Mouse (Mus musculus): ENCODE results near the gene Ick. TPM values are rescaled to one million over a fixed set of nuclear protein-coding genes. Genes with fewer than 3 reads are reported as not detected.

The Ick gene
- polyA plus RNA-seq, 1 experiment: 8.4 TPM

DNA sequence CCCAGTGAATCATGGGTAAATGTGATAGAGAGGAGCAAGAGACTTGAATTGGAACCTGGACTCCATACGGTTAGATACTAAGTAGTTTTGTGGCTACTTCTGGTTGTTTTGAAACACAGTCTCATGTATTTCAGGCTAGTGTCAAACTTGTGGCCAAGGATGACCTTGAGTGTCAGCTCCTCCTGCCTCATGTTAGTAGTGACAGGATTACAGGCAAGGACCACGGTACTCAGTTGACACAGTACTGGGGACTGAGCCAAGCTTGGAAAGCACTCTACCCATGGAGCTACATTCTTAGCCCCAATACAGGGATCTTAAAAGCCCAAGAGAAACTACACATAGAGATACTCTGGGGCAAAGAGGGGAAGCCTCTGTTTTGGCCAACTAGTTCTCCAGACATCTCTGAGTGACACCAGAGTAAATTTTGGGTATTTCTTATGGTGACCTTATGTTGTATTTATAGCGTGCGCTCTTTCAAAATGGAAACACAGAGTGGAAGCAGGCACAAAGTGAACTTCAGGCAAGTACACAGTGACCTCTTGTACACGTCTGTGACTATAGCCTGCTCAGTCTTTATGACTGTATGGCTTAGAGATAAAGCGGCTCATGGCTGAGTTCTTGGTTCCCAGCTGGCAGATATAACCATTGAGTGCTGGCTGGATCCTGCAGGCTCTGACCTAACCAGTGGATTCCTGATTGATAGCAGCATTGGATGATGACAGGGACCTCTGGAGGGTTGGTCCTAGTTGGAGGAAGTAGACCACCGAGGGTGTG is 14.1 kb downstream of the Ick start:
- H3K27me3 ChIP-seq (ENCODE audit: control insufficient read depth, insufficient read depth, low read length): no peaks in the 10 kb centered on the region
- TF ChIP-seq CTCF (IDR thresholded peaks at IDR 0.05; ENCODE audit: control insufficient read depth, insufficient read depth, insufficient replicate concordance, low read depth, low read length): no peak
- no peak for TF ChIP-seq POLR2A (IDR thresholded peaks at IDR 0.05; ENCODE audit: control insufficient read depth, low read depth, low read length)

DNA sequence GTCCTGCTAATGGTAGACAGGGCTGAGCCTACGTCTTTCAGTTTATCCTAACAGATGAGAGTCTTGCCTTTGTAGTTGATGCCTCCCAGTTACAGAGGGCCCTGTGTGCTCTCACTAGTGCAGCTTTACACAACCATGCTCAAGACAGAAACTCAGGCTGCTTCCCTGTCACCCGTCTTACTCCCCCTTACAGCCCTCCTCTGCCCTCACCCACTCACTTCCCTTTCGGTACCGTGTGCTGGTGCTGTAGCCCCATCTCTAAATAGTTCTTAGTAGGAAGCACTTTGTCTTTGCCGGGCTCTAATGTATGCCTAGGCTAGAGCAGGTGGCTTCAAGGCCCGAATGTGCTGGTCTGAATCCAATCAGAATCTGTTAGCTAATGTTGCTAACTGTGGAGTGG is 15.3 kb downstream of the Ick start:
- Histone ChIP-seq H3K4me3 (ENCODE audit: control insufficient read depth, low read depth, low read length) (no peak overlapping the region), H3K27ac (ENCODE audit: control insufficient read depth, insufficient read depth, low read depth, low read length) (no peak overlapping the region), H3K27me3 (ENCODE audit: control insufficient read depth, insufficient read depth, low read length) (no peaks in the 10 kb centered on the region), H3K4me1 (ENCODE audit: control insufficient read depth, insufficient read depth, low read length) (no peaks in the 10 kb centered on the region), H3K36me3 (ENCODE audit: control insufficient read depth, insufficient read depth, low read length) (no peaks in the 10 kb centered on the region)
- TF ChIP-seq CTCF (IDR thresholded peaks at IDR 0.05; ENCODE audit: control insufficient read depth, insufficient read depth, insufficient replicate concordance, low read depth, low read length): no peak
- TF ChIP-seq POLR2A (IDR thresholded peaks at IDR 0.05; ENCODE audit: control insufficient read depth, low read depth, low read length): no peak

More for the DNA sequence above, 14.1 kb downstream of the Ick start:
- H3K4me3 ChIP-seq (ENCODE audit: control insufficient read depth, low read depth, low read length): no peak overlapping the region
- H3K4me1 ChIP-seq (ENCODE audit: control insufficient read depth, insufficient read depth, low read length): no peaks in the 10 kb centered on the region
- H3K27ac ChIP-seq (ENCODE audit: control insufficient read depth, insufficient read depth, low read depth, low read length): no peak overlapping the region
- H3K36me3 ChIP-seq (ENCODE audit: control insufficient read depth, insufficient read depth, low read length): no peaks in the 10 kb centered on the region

DNA sequence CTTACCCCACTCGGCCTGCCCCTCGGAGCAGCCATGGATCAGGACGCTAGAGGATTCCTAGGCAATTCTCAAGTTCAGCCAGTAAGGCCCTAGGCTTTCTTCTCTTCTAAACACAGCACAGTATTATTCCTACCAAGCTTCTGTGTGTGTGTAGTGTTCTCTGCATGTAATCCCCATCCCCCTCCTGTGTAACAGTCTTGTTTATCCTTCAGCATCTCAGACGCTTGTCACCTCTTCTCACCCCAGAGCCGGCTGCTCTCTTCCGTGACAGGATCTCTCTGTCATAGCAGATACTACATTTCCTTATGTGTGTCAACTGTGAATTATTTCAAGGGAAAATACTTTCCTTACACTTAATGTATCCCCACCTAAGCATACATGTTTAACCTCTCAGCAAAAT is 17.0 kb downstream of the Ick start:
- no peak overlapping the region for H3K27ac ChIP-seq (ENCODE audit: control insufficient read depth, insufficient read depth, low read depth, low read length)
- H3K4me1 ChIP-seq (ENCODE audit: control insufficient read depth, insufficient read depth, low read length): no peaks in the 10 kb centered on the region
- no peaks in the 10 kb centered on the region for H3K36me3 ChIP-seq (ENCODE audit: control insufficient read depth, insufficient read depth, low read length)
- TF ChIP-seq CTCF (IDR thresholded peaks at IDR 0.05; ENCODE audit: control insufficient read depth, insufficient read depth, insufficient replicate concordance, low read depth, low read length) (no peak), POLR2A (IDR thresholded peaks at IDR 0.05; ENCODE audit: control insufficient read depth, low read depth, low read length) (no peak)
- no peaks in the 10 kb centered on the region for H3K27me3 ChIP-seq (ENCODE audit: control insufficient read depth, insufficient read depth, low read length)
- no peak overlapping the region for H3K4me3 ChIP-seq (ENCODE audit: control insufficient read depth, low read depth, low read length)

DNA sequence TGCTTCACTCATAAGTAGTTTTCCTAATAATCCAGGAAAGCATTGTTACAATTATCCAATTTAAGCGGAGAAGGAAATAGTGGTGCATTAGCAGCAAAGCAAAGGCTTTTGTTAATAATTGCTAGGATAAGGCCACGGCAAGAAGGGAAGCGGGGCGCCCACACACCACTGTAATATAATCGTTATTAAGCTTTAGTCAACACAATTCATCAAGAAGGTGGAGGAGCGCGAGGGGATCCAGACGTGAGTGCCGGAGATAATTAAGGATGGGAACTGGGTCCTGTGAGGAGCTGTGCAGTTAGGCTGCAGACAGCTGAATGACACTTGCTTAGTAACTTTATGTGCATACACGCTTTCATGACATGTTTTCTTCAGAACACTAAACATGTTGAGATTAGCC is 17.7 kb downstream of the Ick start:
- no peak overlapping the region for H3K4me3 ChIP-seq (ENCODE audit: control insufficient read depth, low read depth, low read length)
- H3K4me1 ChIP-seq (ENCODE audit: control insufficient read depth, insufficient read depth, low read length): no peaks in the 10 kb centered on the region
- no peak overlapping the region for H3K27ac ChIP-seq (ENCODE audit: control insufficient read depth, insufficient read depth, low read depth, low read length)
- TF ChIP-seq CTCF (IDR thresholded peaks at IDR 0.05; ENCODE audit: control insufficient read depth, insufficient read depth, insufficient replicate concordance, low read depth, low read length): no peak
- TF ChIP-seq POLR2A (IDR thresholded peaks at IDR 0.05; ENCODE audit: control insufficient read depth, low read depth, low read length): no peak
- no peaks in the 10 kb centered on the region for H3K27me3 ChIP-seq (ENCODE audit: control insufficient read depth, insufficient read depth, low read length)
- H3K36me3 ChIP-seq (ENCODE audit: control insufficient read depth, insufficient read depth, low read length): no peaks in the 10 kb centered on the region

DNA sequence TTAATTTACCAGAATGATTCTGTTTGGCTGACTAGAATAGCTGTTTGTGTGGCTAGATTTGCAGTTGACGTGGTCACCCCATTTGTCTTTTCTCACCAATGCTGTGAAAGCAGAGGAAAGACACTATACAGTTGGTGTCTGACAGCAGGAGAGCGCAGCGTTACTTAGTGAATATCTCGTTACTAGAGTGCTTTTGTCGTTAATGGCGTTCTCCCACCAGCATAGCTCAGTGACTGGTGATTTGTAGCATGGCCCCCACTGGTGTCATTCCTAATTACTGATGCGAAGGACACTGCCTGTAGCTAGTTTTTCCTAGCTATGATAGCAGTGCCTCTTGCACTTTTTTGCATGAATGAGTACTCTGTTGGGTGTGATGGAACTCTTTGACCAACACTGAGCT is 26.7 kb downstream of the Ick start:
- TF ChIP-seq CTCF (IDR thresholded peaks at IDR 0.05; ENCODE audit: control insufficient read depth, insufficient read depth, insufficient replicate concordance, low read depth, low read length) (no peak), POLR2A (IDR thresholded peaks at IDR 0.05; ENCODE audit: control insufficient read depth, low read depth, low read length) (no peak)
- no peaks in the 10 kb centered on the region for H3K4me1 ChIP-seq (ENCODE audit: control insufficient read depth, insufficient read depth, low read length)
- H3K4me3 ChIP-seq (ENCODE audit: control insufficient read depth, low read depth, low read length): no peak overlapping the region
- H3K27me3 ChIP-seq (ENCODE audit: control insufficient read depth, insufficient read depth, low read length): no peaks in the 10 kb centered on the region
- no peaks in the 10 kb centered on the region for H3K36me3 ChIP-seq (ENCODE audit: control insufficient read depth, insufficient read depth, low read length)
- H3K27ac ChIP-seq (ENCODE audit: control insufficient read depth, insufficient read depth, low read depth, low read length): no peak overlapping the region

DNA sequence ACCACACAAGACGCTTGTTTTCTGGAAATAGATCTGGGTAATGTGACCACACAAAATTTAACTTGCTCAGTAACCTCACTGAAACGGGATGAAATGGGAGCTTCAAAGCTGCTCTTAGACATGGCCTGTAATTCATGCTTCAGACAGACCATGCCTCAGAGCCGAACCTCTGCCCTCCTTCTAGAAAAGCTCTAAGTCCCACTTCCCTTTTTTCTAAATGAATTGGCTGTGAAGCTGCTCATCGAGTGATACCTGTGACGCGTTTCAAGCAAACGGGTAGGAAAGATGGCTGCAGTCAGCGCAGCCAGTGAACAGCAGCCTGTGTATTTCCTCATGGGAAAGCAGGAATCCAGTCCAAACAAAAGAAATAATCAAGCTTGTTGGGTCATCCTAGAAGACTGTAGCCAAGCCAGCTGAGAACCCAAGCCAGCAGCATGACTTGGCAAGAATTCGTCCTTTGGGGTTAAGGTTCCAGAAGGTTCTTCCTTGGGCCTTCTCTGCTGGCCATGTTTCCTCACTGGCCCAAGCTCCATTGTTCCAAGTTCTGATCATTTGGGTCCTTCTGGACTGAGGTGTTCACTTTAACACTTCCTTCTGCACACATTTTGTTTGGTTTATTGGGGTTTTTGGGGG is 29.2 kb downstream of the Ick start:
- Histone ChIP-seq H3K27ac (ENCODE audit: control insufficient read depth, insufficient read depth, low read depth, low read length) (no peak overlapping the region), H3K36me3 (ENCODE audit: control insufficient read depth, insufficient read depth, low read length) (no peaks in the 10 kb centered on the region; the same call in 1 of the 2 replicates), H3K27me3 (ENCODE audit: control insufficient read depth, insufficient read depth, low read length) (no peaks in the 10 kb centered on the region), H3K4me1 (ENCODE audit: control insufficient read depth, insufficient read depth, low read length) (no peaks in the 10 kb centered on the region), H3K4me3 (ENCODE audit: control insufficient read depth, low read depth, low read length) (no peak overlapping the region)
- TF ChIP-seq POLR2A (IDR thresholded peaks at IDR 0.05; ENCODE audit: control insufficient read depth, low read depth, low read length) (no peak), CTCF (IDR thresholded peaks at IDR 0.05; ENCODE audit: control insufficient read depth, insufficient read depth, insufficient replicate concordance, low read depth, low read length) (no peak)

DNA sequence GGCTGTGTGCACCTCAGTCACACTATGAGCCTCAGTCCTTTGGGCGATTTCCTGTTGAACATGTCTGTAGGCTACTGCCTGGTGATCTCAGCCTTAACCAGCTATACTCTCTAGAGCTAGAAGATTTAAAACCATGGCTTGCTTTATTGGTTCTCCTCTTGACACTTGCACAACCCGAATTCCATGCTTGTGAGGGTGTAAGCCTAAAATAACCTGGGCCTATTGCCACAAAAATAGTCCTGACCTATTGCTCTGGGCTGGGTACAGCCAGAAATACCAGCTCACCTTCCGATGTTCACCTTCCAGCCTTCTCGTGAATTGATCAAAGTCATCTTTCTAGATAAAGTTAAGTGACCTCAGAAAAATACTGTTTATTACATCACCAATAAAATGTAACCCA is 30.5 kb downstream of the Ick start:
- no peak overlapping the region for H3K27ac ChIP-seq (ENCODE audit: control insufficient read depth, insufficient read depth, low read depth, low read length)
- H3K4me3 ChIP-seq (ENCODE audit: control insufficient read depth, low read depth, low read length): no peak overlapping the region
- H3K4me1 ChIP-seq (ENCODE audit: control insufficient read depth, insufficient read depth, low read length): no peaks in the 10 kb centered on the region
- H3K27me3 ChIP-seq (ENCODE audit: control insufficient read depth, insufficient read depth, low read length): no peaks in the 10 kb centered on the region
- no peaks in the 10 kb centered on the region; the same call in 1 of the 2 replicates for H3K36me3 ChIP-seq (ENCODE audit: control insufficient read depth, insufficient read depth, low read length)
- TF ChIP-seq POLR2A (IDR thresholded peaks at IDR 0.05; ENCODE audit: control insufficient read depth, low read depth, low read length): no peak
